Mouse (Mus musculus) stomach, embryonic 15.5 days (tissue): ENCODE data around the gene Prr29. TPM values are rescaled to one million over a fixed set of nuclear protein-coding genes. Genes with fewer than 3 reads are reported as not detected.
"Not testable (repeated sequence)": the region's sequence is repeated elsewhere in the genome, so short reads cannot be mapped to it uniquely, and the experiment has no call there.

ENCODE experiments used
- ATAC-seq: fragments of 200-750 bp; cut with Nextera tagmentation; 2 replicates; pipeline ENCODE4 v1.8.0; 2017; ENCODE audit warnings: low read depth, moderate number of reproducible peaks, moderate TSS enrichment; ENCODE audit not compliant: insufficient read depth, low FRiP score
- H3K27ac ChIP-seq: fragments of 300-500 bp; sonication (generic); 2 replicates; pipeline ENCODE4 v1.5.1; 2015; ENCODE audit warnings: mild to moderate bottlenecking, inconsistent platforms
- H3K27me3 ChIP-seq: fragments of 300-500 bp; sonication (generic); replicated peaks from 2 replicates; pipeline ENCODE4 v1.6.1; 2015; ENCODE audit warnings: inconsistent platforms
- H3K36me3 ChIP-seq: fragments of 300-500 bp; sonication (generic); 2 replicates; pipeline ENCODE4 v1.6.1; 2015; ENCODE audit warnings: inconsistent platforms
- H3K4me1 ChIP-seq: fragments of 300-500 bp; sonication (generic); 2 replicates; pipeline ENCODE4 v1.6.1; 2015; ENCODE audit warnings: inconsistent platforms
- H3K4me2 ChIP-seq: fragments of 300-500 bp; sonication (generic); 2 replicates; pipeline ENCODE4 v1.6.1; 2015; ENCODE audit warnings: mild to moderate bottlenecking, inconsistent platforms
- H3K4me3 ChIP-seq: fragments of 300-500 bp; sonication (generic); replicated peaks from 2 replicates; pipeline ENCODE4 v1.5.1; 2015; ENCODE audit warnings: inconsistent platforms
- H3K9ac ChIP-seq: fragments of 300-500 bp; sonication (generic); 2 replicates; pipeline ENCODE4 v1.6.1; 2015; ENCODE audit warnings: inconsistent platforms
- H3K9me3 ChIP-seq: fragments of 300-500 bp; sonication (generic); 2 replicates; pipeline ENCODE4 v1.6.1; 2016; ENCODE audit warnings: inconsistent platforms
- WGBS: fragments of 180-500 bp; shearing (Covaris S2); methylation state at CpG from one replicate; pipeline ENCODE4 v1.1.7; 2015; 5-methylcytosine and 5-hydroxymethylcytosine counted together
- polyA plus RNA-seq: library from polyadenylated mRNA; unstranded; fragments of >200 nt; fragmentation: Nextera tagmentation; extraction: Ambion mirVana; gene quantifications from 2 replicates; pipeline ENCODE4 v1.2.1, GENCODE M21; 2015

Prr29 gene
- polyA plus RNA-seq, 1 experiment from 2014 or later, result 0.31 TPM

GRCm38 (mm10) chr11:106387791-106388216 lies 22.5 kb downstream of the Prr29 start, which contains the start of gene Icam2:
TSS of gene Icam2 (minus strand) at chr11:106388075.
- H3K9me3 ChIP-seq, result no peaks in the 10 kb centered on the region
- H3K4me3 ChIP-seq, result no peak within 1 kb of the TSS
- ATAC-seq, result no peak
- H3K9ac ChIP-seq, result no peak within 1 kb of the TSS
- H3K27ac ChIP-seq, result no peak within 1 kb of the TSS
- H3K36me3 ChIP-seq, result no peaks in the 10 kb centered on the region
- H3K4me2 ChIP-seq, result no peak within 1 kb of the TSS
- H3K4me1 ChIP-seq, result 0 out of 2 replicates have a peak, but pooled peaks cover 8% of the 10 kb centered on the region
- WGBS, result 66% methylated on average over 6 of the region's 6 CpGs
- no peaks in the 10 kb centered on the region for H3K27me3 ChIP-seq

GRCm38 (mm10) chr11:106389611-106390010 lies 24.3 kb downstream of the Prr29 start:
- H3K4me2 ChIP-seq, result no peak overlapping the region
- H3K4me1 ChIP-seq, result 0 out of 2 replicates have a peak, but pooled peaks cover 8% of the 10 kb centered on the region
- ATAC-seq, result no peak
- no peak overlapping the region for H3K27ac ChIP-seq
- no peak overlapping the region for H3K4me3 ChIP-seq
- no peaks in the 10 kb centered on the region for H3K36me3 ChIP-seq
- WGBS, result 20% methylated on average over 3 of the region's 3 CpGs
- H3K9me3 ChIP-seq, result no peaks in the 10 kb centered on the region
- H3K27me3 ChIP-seq, result no peaks in the 10 kb centered on the region
- no peak overlapping the region for H3K9ac ChIP-seq

- no peak for ATAC-seq
- Histone ChIP-seq H3K4me2 (no peak overlapping the region), H3K9ac (no peak overlapping the region), H3K4me1 (0 out of 2 replicates have a peak, but pooled peaks cover 8% of the 10 kb centered on the region), H3K4me3 (no peak overlapping the region), H3K9me3 (no peaks in the 10 kb centered on the region), H3K27me3 (no peaks in the 10 kb centered on the region), H3K27ac (no peak overlapping the region), H3K36me3 (no peaks in the 10 kb centered on the region)
- 40% methylated on average over 3 of the region's 3 CpGs for WGBS
Measured at GRCm38 (mm10) chr11:106390757-106391156, 25.5 kb downstream of the Prr29 start.

GRCm38 (mm10) chr11:106391546-106392188 lies 26.4 kb downstream of the Prr29 start:
- Histone ChIP-seq H3K4me1 (0 out of 2 replicates have a peak, but pooled peaks cover 8% of the 10 kb centered on the region), H3K27me3 (no peaks in the 10 kb centered on the region), H3K4me2 (no peak overlapping the region), H3K9ac (no peak overlapping the region), H3K36me3 (no peaks in the 10 kb centered on the region), H3K9me3 (no peaks in the 10 kb centered on the region), H3K4me3 (no peak overlapping the region), H3K27ac (no peak overlapping the region)
- 0 out of 2 replicates have a peak, but pooled peaks have one; percentile 19 for ATAC-seq
- 32% methylated on average over 6 of the region's 6 CpGs for WGBS

- Histone ChIP-seq H3K4me3 (no peak overlapping the region), H3K9me3 (no peaks in the 10 kb centered on the region), H3K4me2 (no peak overlapping the region), H3K27ac (no peak overlapping the region), H3K9ac (no peak overlapping the region), H3K36me3 (no peaks in the 10 kb centered on the region), H3K27me3 (no peaks in the 10 kb centered on the region), H3K4me1 (0 out of 2 replicates have a peak, but pooled peaks cover 8% of the 10 kb centered on the region)
- WGBS, result 56% methylated on average over 7 of the region's 7 CpGs
- ATAC-seq, result peak; percentile 52; the same call in 1 of the 2 replicates
Measured at GRCm38 (mm10) chr11:106392597-106393330, 27.5 kb downstream of the Prr29 start.

GRCm38 (mm10) chr11:106393331-106393616 lies 28.0 kb downstream of the Prr29 start:
- no peak overlapping the region for H3K4me3 ChIP-seq
- no peaks in the 10 kb centered on the region for H3K9me3 ChIP-seq
- no peak overlapping the region for H3K27ac ChIP-seq
- H3K9ac ChIP-seq, result no peak overlapping the region
- 0 out of 2 replicates have a peak, but pooled peaks cover 8% of the 10 kb centered on the region for H3K4me1 ChIP-seq
- H3K36me3 ChIP-seq, result 0 out of 2 replicates have a peak, but pooled peaks cover 3% of the 10 kb centered on the region
- ATAC-seq, result no peak
- no peak overlapping the region for H3K4me2 ChIP-seq
- no peaks in the 10 kb centered on the region for H3K27me3 ChIP-seq
- 63% methylated on average over 4 of the region's 4 CpGs for WGBS

- not testable (repeated sequence) for H3K9me3 ChIP-seq, H3K36me3 ChIP-seq, H3K27ac ChIP-seq, H3K4me2 ChIP-seq, ATAC-seq, H3K4me3 ChIP-seq, H3K4me1 ChIP-seq, H3K27me3 ChIP-seq, H3K9ac ChIP-seq
- 78% methylated on average over 2 of the region's 2 CpGs for WGBS
Measured at GRCm38 (mm10) chr11:106394055-106394454, 28.8 kb downstream of the Prr29 start.

- H3K9me3 ChIP-seq, result no peaks in the 10 kb centered on the region
- no peak for ATAC-seq
- no peaks in the 10 kb centered on the region for H3K4me1 ChIP-seq
- H3K4me3 ChIP-seq, result no peak overlapping the region
- H3K36me3 ChIP-seq, result peaks cover 19% of the 10 kb centered on the region
- no peak overlapping the region for H3K27ac ChIP-seq
- H3K4me2 ChIP-seq, result no peak overlapping the region
- WGBS, result 79% methylated on average over 3 of the region's 3 CpGs
- H3K9ac ChIP-seq, result no peak overlapping the region
- H3K27me3 ChIP-seq, result no peaks in the 10 kb centered on the region
Measured at GRCm38 (mm10) chr11:106397656-106398055, 32.4 kb downstream of the Prr29 start.

GRCm38 (mm10) chr11:106398481-106398880 lies 33.2 kb downstream of the Prr29 start:
- H3K4me2 ChIP-seq, result no peak overlapping the region
- peaks cover 25% of the 10 kb centered on the region for H3K36me3 ChIP-seq
- H3K27me3 ChIP-seq, result no peaks in the 10 kb centered on the region
- no peak overlapping the region for H3K9ac ChIP-seq
- H3K4me1 ChIP-seq, result no peaks in the 10 kb centered on the region
- no peak overlapping the region for H3K27ac ChIP-seq
- ATAC-seq, result no peak
- no peaks in the 10 kb centered on the region for H3K9me3 ChIP-seq
- no peak overlapping the region for H3K4me3 ChIP-seq
- 91% methylated on average over 8 of the region's 8 CpGs for WGBS

- Histone ChIP-seq H3K4me1 (no peaks in the 10 kb centered on the region), H3K9me3 (no peaks in the 10 kb centered on the region), H3K27me3 (no peaks in the 10 kb centered on the region), H3K36me3 (peaks cover 11% of the 10 kb centered on the region; the same call in 1 of the 2 replicates), H3K27ac (no peak overlapping the region), H3K9ac (no peak overlapping the region), H3K4me3 (no peak overlapping the region), H3K4me2 (no peak overlapping the region)
- 72% methylated on average over 4 of the region's 4 CpGs for WGBS
- ATAC-seq, result no peak
Measured at GRCm38 (mm10) chr11:106410011-106410410, 44.7 kb downstream of the Prr29 start.

- Histone ChIP-seq H3K9ac (no peak overlapping the region), H3K27me3 (no peaks in the 10 kb centered on the region), H3K36me3 (peaks cover 11% of the 10 kb centered on the region; the same call in 1 of the 2 replicates), H3K4me1 (no peaks in the 10 kb centered on the region), H3K4me3 (no peak overlapping the region), H3K27ac (no peak overlapping the region), H3K9me3 (no peaks in the 10 kb centered on the region), H3K4me2 (no peak overlapping the region)
- ATAC-seq, result no peak
- WGBS, result 83% methylated on average over 3 of the region's 3 CpGs
Measured at GRCm38 (mm10) chr11:106410507-106410906, 45.2 kb downstream of the Prr29 start.

GRCm38 (mm10) chr11:106411157-106411556 lies 45.9 kb downstream of the Prr29 start:
- Histone ChIP-seq H3K9me3 (no peaks in the 10 kb centered on the region), H3K4me2 (no peak overlapping the region)
- 81% methylated on average over 2 of the region's 2 CpGs for WGBS

More at GRCm38 (mm10) chr11:106411157-106411556, 45.9 kb downstream of the Prr29 start:
- Histone ChIP-seq H3K4me1 (no peaks in the 10 kb centered on the region), H3K27ac (no peak overlapping the region), H3K4me3 (no peak overlapping the region), H3K9ac (no peak overlapping the region), H3K27me3 (no peaks in the 10 kb centered on the region), H3K36me3 (peaks cover 11% of the 10 kb centered on the region; the same call in 1 of the 2 replicates)
- ATAC-seq, result no peak
